Mouse (Mus musculus): Measurements from ENCODE around the gene Dapk2.

The Dapk2 gene

GRCm38 (mm10) chr9:66142265-66142664, 15.8 kb upstream of the Dapk2 start:
- no peak for DNase-seq (ENCODE audit: low spot score in 2 of 2)

GRCm38 (mm10) chr9:66144248-66144647, 13.8 kb upstream of the Dapk2 start:
- peak; percentile 68 to 85 for DNase-seq (ENCODE audit: low spot score in 2 of 2)

- no peak for DNase-seq (ENCODE audit: low spot score in 2 of 2)
These were observed 11.9 kb upstream of the Dapk2 start for GRCm38 (mm10) chr9:66146141-66146540.

GRCm38 (mm10) chr9:66152011-66152410, 6.0 kb upstream of the Dapk2 start:
- DNase-seq (ENCODE audit: low spot score in 2 of 2) = no peak

- no peak for DNase-seq (ENCODE audit: low spot score in 2 of 2)
These were observed 4.4 kb upstream of the Dapk2 start for GRCm38 (mm10) chr9:66153594-66153993.

- no peak for DNase-seq (ENCODE audit: low spot score in 2 of 2)
These were observed 4.0 kb upstream of the Dapk2 start for GRCm38 (mm10) chr9:66154013-66154412.

- DNase-seq (ENCODE audit: low spot score in 2 of 2) = no peak
These were observed 2.5 kb upstream of the Dapk2 start for GRCm38 (mm10) chr9:66155534-66155933.

GRCm38 (mm10) chr9:66158885-66159430, 935 bp downstream of the Dapk2 start:
- DNase-seq (ENCODE audit: low spot score in 2 of 2) = no peak

GRCm38 (mm10) chr9:66160155-66160554, 2.1 kb downstream of the Dapk2 start:
- no peak for DNase-seq (ENCODE audit: low spot score in 2 of 2)

- DNase-seq (ENCODE audit: low spot score in 2 of 2) = no peak
These were observed 5.0 kb downstream of the Dapk2 start for GRCm38 (mm10) chr9:66162995-66163394.

- DNase-seq (ENCODE audit: low spot score in 2 of 2) = no peak
These were observed 9.2 kb downstream of the Dapk2 start for GRCm38 (mm10) chr9:66167222-66167621.

GRCm38 (mm10) chr9:66168233-66168632, 10.2 kb downstream of the Dapk2 start:
- no peak for DNase-seq (ENCODE audit: low spot score in 2 of 2)

- no peak for DNase-seq (ENCODE audit: low spot score in 2 of 2)
These were observed 12.5 kb downstream of the Dapk2 start for GRCm38 (mm10) chr9:66170506-66170905.

- no peak for DNase-seq (ENCODE audit: low spot score in 2 of 2)
These were observed 13.4 kb downstream of the Dapk2 start for GRCm38 (mm10) chr9:66171275-66171921.

GRCm38 (mm10) chr9:66173316-66173855, 15.4 kb downstream of the Dapk2 start:
- no peak for DNase-seq (ENCODE audit: low spot score in 2 of 2)

- no peak for DNase-seq (ENCODE audit: low spot score in 2 of 2)
These were observed 17.0 kb downstream of the Dapk2 start for GRCm38 (mm10) chr9:66174985-66175384.

GRCm38 (mm10) chr9:66177975-66178374, 20.0 kb downstream of the Dapk2 start:
- no peak for DNase-seq (ENCODE audit: low spot score in 2 of 2)

- DNase-seq (ENCODE audit: low spot score in 2 of 2) = no peak
These were observed 21.8 kb downstream of the Dapk2 start for GRCm38 (mm10) chr9:66179795-66180194.

GRCm38 (mm10) chr9:66181126-66181825, 23.3 kb downstream of the Dapk2 start:
- DNase-seq (ENCODE audit: low spot score in 2 of 2) = no peak

- DNase-seq (ENCODE audit: low spot score in 2 of 2) = no peak
These were observed 24.0 kb downstream of the Dapk2 start for GRCm38 (mm10) chr9:66181826-66182678.

GRCm38 (mm10) chr9:66182679-66182993, 24.6 kb downstream of the Dapk2 start:
- DNase-seq (ENCODE audit: low spot score in 2 of 2) = no peak

- no peak for DNase-seq (ENCODE audit: low spot score in 2 of 2)
These were observed 25.0 kb downstream of the Dapk2 start for GRCm38 (mm10) chr9:66183023-66183422.
